Mouse (Mus musculus): ENCODE measurements around the gene Ccl6.

Gene Ccl6

DNA sequence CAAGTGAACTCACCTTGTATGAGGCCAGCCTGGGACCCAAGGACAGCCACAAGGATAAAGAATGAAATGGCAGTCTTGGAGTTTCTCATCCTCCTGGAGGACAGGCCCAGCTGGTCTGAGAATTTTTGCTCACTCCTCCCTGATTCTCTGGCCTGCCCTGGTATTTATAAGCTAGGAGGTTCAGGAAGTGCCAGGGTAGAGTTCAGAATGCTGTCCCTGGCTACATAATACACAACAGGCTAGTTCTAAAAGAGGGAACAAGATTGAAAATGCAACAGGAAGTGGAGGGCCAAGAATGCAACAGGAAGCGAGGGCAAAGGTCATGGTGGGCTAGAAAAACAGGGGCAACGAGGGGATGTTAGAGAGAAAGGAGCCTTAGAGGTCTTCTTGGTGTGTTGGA lies at the start of gene Ccl6:
Gene Ccl6 (minus strand): TSS at position 235 of the 400 bp plus-strand sequence.
- peak; percentile 42 for DNase-seq (ENCODE audit: low spot score)

DNA sequence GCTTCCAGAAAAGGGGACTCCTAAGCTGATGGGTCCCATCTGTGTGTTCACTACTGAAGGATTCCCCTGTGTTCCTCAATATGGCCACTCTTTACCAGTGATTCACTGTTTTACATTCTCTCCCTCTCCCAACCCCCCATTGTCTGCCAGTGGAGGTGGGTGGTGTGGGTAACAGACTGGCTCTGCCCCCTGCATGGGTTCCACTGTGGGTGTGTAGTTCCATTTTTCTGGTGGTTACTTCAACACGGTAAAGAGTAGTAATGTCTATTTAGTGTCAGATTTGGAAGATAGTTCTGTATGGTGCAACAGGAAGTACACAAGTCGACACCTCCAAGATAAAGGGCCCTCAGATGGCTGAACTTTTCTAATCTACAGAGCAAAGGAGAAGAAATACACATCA lies 48.3 kb upstream of the Ccl6 start:
- DNase-seq (ENCODE audit: low spot score): no peak

DNA sequence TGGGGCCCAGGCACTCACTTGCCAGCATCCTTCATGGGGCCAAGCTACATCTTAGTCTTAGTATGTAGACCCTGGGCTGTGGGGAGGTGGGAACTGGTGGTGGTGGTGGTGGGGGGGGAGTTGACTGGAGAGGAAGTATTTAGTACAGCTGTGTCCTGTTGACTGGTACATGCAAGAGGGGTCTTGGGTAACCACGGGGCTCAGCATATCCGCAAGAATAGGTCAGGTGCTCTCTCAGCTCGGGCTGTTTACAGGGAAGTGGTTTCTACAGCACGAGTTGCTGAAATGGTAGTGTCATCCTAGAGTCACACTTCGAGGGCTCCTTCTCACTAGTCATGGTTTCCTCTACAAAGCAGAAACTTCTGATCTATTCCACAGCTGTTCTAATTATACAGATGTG lies 47.3 kb upstream of the Ccl6 start:
- DNase-seq (ENCODE audit: low spot score): no peak

DNA sequence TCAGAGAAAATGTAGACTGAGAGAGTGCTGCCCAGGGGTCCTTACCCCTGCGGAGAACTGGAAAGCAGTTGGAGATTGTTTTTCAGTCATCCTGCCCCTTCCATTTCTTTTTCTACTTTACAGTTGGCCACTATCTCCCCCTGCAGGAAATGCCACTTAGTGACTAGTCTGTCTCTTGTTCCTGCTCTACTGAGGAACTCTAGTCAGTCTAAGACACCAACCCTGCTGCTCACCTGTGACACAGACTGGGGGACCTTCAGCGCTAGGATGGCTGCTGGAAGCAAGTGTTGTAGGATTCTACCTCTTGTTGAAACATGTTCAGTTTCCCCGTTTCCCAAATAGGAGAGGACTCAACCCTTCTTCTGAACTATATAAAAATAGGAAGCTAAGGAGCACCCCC lies 46.6 kb upstream of the Ccl6 start:
- no peak for DNase-seq (ENCODE audit: low spot score)

DNA sequence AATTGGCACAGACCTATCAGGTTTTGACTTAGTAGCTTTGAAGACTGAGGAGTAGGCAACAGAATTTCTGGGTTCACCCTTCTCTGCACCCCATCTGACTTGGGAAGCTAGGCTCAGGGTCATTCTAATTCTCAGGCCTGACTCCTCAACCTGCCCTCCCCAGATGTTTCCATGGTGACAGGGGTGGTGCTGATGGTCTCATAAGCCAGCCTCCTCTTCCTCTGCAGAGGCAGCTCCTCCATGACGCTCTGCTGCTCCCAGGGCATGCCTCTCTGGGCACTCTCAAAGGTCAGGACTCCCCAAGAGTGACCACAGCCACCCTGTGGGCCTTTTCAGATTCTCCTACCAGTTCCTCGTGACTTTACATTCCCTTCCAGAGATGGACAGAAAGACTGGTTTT lies 46.0 kb upstream of the Ccl6 start:
- no peak for DNase-seq (ENCODE audit: low spot score)

DNA sequence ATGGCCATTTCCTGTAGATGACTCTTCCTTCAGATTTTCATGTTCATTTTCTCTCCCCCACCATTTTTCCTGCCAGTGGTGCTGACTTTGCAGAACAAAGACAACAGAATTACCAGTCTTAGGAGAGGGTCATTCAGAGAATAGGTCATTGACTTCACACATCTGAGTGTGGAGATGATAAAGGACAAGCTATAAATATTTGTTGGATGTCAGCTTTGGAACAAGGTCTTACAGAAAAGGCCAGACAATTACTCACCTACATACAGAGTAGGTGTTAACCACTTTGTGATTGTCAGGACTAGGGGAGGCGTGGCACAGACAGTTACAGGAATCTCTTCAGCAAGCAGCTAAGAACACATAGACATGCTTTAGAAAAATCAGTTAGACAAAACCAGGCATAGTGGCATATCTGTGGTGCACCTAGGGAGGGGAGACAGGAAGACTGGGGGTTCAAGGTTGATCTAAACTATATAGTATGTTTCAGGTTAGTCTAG lies 43.9 kb upstream of the Ccl6 start:
- DNase-seq (ENCODE audit: low spot score): no peak

DNA sequence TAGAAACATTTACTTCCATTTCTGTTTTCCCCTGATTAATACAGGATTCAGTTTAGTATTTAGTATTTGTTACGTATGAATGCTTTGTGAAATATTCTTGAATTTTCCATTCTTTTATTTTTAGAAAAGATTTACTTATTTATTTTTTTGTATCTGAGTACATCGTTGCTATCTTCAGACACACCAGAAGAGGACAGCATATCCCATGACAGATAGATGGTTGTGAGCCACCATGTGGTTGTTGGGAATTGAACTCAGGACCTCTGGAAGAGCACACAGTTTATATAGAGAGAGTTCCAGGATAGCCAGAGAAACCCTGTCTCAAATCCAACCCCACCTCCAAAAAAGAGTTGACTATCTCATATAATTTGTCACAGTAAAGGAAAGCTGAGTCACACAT lies 42.0 kb upstream of the Ccl6 start:
- no peak for DNase-seq (ENCODE audit: low spot score)

DNA sequence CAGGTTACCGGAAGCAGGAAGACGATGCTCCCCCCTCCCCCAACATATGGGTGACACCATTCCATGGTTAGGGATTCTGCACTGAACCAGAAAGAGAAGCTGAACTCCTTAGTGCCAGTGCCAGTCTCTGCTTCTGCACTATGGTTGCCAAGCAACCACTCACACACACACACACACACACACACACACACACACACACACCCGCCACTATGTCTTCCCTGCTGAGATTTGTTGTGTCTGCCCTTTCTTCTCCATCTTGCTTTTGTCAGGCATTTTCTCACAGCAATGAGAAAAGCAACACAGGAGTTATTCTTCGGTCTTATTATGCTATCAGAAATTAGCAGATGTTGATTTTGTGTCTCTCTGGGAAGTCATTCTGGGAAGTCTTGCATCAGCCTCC lies 41.5 kb upstream of the Ccl6 start:
- no peak for DNase-seq (ENCODE audit: low spot score)

DNA sequence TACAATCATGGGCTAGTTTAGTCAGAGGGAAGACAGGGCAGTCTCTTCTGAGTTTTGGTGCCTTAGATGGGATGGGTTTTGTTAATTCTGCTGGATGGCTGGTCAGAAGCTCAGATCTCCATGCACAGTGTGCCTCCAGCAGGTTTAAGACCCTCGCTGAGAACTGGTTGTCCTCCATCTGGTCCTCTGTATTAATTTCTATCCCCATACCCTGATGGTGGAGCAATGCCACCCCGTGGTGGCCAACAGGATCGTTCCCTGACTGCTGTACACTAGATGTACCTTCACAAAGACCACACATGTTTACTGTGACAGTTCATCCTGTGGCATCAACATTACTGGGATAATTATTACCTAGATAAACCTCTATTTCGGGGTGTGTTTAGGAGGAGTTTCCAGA lies 39.9 kb upstream of the Ccl6 start:
- peak; percentile 10 for DNase-seq (ENCODE audit: low spot score)

DNA sequence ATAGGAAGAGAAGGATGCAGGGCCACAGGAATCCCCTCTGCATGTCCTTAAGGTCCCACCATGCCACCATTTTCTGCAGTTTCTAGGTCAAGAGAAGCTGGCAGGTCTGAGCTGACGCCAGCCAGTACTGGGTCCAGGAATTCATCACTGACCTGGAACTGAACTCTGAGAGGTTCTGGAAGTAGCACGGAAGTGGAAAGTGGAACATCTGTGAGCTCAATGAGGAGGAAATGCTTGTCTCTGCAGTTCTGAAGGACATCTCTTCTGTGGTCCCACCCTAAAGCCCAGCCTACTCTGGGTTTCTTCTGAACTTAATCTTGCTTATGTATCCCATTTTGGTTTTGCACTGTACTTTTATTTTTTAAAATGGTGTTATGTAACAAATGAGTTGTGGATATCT lies 38.2 kb upstream of the Ccl6 start:
- no peak for DNase-seq (ENCODE audit: low spot score)

DNA sequence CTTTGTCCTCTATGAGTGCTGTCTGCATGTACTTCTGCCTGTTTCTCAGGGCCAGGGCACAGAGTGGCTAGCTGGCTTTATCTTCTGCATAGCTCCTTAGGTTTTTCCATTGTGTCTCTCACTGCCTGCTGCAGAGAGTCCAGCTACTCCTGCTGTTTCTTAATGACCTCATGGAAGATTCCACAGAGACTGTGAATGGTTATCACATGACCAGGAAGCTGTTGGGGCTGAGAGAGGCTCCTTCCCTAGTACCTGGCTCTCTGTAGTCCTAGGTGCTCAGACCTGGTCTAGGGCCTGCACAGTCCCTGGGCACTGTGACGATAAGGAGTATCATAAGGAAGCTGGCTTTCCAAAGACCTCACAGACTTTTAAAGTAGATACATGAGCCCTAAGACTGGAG lies 37.7 kb upstream of the Ccl6 start:
- DNase-seq (ENCODE audit: low spot score): no peak

DNA sequence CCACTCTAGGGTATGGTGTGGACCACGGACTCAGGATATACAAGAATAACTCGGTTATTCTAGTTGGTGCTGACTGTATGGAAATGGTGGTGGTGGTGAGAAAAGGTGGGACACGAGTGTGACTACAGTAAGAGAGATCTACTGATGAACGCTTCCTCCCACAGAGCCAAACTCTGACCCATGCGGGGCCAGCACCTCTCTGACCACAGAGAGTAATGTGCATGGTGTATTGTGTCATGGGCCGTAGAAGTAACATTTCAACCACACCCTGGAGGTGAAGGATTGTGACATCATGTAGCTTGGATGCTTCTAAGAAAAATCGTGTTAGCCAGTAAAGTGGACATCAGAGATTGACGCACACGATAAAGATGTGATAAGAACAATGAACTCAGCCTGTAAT lies 35.9 kb upstream of the Ccl6 start:
- no peak for DNase-seq (ENCODE audit: low spot score)

DNA sequence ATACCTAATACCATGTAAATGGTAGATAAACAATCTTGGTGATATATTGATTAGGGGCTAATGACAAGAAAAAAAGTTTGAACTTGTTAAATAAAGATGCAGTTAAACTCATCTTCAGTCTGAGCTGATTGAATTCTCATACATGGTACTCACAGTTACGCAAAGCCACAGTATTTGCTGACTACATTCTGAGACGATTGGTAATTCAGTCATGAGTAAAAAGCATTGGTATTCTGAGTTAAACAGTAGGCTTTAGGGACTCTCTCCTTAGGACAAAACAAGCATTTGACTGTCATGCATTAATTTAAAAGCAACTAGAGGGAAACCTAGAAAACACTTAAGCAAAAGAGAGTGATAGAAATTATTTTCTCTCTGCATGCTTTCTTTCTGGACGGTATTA lies 30.7 kb upstream of the Ccl6 start:
- no peak for DNase-seq (ENCODE audit: low spot score)

DNA sequence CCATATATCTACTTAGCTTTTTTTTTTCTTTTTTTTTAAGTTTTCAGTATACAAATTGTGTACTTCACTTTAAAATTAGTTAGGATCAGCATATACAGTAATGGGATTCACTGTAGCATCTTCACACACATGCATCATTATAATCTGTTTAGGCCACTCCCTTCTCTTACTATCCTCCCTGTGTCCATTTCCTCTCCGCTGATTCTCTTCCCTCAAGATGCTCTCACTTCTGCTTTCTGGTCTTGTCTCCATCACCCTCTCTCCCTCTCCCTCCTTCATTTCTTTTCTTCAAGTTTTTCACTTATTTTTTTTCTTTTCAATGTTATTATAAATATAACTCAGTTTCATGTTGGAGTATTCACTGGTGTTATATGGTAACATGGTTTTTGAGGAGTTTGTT lies 26.1 kb upstream of the Ccl6 start:
- DNase-seq (ENCODE audit: low spot score): no peak

DNA sequence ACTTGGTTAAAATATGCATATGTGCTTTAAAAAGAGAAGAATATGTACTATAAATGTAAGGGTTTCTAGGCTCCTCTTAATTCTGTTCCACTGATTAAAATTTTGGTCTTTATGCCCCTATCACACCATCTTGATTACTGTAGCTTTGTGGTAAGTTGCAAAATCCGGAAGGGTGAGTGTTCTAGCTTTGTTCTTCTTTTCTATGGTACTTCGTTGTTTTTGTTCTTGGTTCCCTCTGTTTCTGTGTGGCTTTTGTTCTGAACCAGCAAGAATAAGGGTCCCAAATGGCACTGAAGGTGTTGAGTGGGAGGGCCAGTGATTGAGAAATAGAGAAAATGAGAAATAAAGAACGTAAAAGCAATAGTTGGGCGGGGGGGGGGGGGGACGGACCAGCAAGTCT lies 25.4 kb upstream of the Ccl6 start:
- no peak for DNase-seq (ENCODE audit: low spot score)

DNA sequence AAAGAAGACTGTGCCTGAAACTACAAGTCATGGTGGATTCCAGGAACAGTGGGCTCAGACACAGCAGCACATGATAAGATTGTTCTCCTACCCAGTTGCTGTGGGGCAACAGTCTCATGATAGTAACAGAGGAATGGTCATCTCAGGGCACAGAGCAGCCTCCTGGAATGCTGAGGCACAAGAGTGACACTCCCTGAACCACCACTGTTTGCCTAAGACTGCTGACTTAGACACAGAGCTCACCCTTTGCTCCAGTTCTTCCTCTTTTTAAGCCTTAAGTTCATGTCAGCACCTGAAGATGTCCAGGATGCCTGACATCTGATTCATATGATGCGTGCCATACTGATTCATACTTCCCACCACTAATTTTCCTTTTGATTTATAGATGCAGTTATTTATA lies 23.7 kb upstream of the Ccl6 start:
- no peak for DNase-seq (ENCODE audit: low spot score)

DNA sequence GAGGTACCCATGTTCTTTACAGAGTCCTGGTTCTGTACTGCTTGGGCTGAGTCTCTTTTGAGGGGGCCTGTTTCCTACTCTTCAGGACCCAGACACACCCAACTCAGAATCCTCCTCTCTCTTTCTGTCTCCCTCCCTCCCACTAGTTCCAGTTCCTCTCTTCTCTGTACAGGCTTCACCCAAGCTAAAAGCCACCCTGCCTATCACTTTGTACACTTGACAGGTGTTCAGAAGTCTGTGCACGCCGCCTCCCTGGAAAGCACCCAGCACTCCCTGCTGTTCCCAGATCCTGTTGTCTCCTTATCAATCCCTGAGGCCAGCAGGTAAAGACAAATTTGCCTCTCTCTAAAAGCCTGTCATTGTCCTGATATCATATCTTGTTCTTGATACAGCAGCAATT lies 18.0 kb upstream of the Ccl6 start:
- DNase-seq (ENCODE audit: low spot score): no peak

DNA sequence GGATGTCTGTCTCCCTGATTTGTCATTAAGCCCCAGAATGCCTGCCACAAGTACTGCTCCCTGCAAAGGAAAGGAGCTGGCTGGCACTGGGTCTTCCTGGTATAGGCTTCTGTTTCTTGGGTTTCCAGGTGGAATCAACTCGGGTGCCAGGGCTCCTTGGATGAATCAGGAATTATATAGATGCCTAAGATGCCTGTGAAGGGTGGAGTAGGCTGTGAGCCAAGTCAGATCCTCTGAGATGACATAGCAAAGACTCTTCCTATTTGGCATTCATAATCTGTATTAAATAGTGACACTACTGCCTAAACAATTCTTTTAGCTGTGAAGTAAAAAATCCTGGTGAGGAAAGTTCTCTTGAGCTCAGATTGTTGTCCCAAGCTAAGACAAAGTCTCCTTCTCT lies 13.5 kb upstream of the Ccl6 start:
- no peak for DNase-seq (ENCODE audit: low spot score)

DNA sequence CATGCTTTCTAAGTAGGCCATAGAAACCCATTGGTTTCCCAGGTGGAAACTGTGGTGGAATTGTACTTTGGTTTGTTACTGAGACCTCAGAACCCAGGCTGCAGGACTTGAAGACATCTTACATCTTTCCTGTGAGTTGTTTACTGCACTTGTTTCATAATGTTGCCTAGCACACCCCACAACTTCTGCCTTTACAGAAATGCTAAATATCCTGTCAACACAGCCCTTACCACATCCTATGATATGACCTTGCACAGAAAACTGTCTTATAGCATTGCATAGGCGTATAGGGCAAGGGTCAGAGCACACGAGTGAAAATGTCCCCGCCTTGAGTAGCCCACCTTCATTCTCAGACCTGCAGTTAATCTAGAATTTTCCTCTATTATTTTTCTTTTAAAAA lies 12.6 kb upstream of the Ccl6 start:
- no peak for DNase-seq (ENCODE audit: low spot score)

DNA sequence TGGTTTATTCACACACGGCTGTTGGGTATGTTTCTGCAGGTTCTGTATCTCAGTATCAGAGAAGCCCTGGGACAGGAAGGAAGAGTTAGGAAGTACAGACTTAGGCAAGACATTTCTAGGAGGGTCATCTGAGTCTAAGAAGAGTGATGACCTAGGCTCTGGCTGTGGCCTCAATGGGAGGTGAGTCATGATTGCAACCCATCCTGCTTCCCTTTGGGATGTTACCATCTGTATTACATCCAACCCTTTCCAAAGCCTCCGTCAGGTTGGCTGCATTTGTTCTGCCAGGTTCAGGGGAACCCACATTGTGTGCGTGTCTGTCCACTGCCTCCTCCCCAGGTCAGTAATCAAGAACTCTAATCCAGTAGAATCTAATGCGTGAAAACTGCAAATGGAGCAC lies 11.8 kb upstream of the Ccl6 start:
- no peak for DNase-seq (ENCODE audit: low spot score)

DNA sequence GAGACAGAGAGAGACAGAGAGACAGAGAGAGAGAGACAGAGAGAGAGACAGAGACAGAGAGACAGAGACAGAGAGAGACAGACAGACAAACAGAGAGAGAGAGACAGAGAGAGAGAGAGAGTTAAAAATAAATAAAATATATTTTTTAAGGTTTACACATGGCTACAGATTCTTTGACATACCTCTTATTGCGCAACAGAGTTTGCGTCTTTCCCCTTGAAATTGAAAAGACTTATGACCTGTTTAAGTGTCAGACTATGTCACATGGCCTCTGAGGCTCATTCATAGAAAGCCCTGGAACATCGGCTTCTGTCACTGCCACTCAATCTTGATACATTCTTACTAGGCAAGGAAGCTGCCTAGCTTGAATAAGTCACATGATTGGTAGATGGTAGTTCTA lies 10.5 kb upstream of the Ccl6 start:
- no peak for DNase-seq (ENCODE audit: low spot score)

DNA sequence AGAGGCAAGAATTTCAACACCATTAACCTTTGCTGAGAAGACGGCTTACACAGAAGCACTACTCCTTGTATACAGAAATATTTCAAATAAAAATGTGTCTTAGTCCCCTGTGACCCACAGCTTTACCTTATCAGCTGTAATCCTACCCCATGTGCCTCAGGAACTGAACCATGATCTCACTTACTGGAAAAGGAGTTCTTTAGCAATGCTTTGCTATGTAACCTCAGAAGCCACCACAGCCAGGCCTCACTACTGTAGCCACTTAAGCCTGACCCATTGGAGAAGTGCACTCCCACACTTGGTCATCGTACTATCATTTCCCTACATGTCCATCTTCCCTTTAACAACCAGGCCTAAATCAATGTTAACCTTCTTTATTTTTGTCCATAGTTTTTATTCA lies 7.7 kb upstream of the Ccl6 start:
- no peak for DNase-seq (ENCODE audit: low spot score)

DNA sequence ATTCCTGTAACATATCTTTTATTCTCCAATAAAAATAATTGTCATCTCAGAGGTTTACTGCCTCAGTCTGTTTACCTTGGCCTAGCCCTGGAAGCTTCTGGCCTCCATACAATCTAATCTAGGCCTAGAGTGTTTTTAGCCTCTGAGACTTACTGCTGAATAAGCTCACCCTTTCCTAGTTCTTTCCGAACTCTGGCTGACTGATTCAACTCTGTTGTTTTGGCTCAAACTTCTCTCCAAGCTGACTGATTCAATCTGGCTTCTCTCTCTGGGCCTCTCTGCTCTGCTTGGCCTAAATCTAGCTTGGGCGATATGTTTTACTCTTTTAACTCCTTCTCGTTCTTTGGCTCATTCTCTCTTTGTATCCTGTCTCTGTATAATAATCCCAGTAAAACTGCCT lies 6.1 kb upstream of the Ccl6 start:
- no peak for DNase-seq (ENCODE audit: low spot score)

DNA sequence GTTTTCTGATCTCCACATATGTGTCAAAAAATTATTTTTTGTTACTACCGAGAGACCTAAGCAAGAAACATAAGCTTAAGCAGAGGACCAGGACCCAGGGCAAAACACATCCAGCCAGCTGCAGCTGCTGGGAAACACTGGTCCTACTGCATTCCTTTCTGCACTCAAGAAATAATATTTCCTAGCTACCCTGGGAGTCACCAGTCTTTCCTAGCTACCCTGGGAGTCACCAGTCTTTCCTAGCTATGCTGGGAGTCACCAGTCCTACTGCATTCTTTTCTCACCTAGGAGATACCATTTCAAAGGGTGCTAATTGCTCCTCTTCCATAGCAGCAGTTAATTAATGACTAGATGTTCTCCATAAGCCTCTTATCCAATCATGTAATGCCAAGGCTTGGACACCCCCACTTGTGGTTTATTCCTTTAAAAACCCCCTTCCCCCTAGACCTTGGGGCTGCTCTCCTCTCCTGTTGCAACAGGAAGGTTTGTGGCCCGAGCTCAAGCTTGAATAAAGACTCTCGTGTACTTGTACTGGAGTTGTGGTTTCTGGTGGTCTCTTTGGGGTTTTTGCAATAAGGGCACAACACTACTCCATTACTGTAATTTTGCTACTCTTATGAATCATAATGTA lies 5.4 kb upstream of the Ccl6 start:
- DNase-seq (ENCODE audit: low spot score): no peak

DNA sequence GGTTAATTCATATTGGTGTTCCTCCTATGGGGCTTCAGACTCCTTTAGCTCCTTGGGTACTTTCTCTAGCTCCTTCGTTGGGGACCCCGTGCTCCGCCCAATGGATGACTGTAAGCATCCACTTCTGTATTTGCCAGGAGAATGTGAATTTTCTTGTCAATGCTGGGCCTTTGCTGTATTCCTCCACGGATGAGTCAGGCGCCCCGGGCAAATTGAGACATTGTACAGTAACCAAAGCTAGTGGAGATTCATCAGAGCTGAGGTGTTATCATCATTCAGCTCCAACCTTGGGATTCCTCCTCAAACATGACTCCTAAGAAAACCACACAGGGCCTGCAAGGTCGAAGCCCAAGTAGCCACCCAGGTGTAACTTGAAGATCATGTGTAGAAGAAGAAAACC lies 4.9 kb upstream of the Ccl6 start:
- DNase-seq (ENCODE audit: low spot score): no peak
